Mouse (Mus musculus): ENCODE measurements around the gene Rnasel. TPM values are rescaled to one million over a fixed set of nuclear protein-coding genes. Genes with fewer than 3 reads are reported as not detected.

Rnasel gene
- polyA plus RNA-seq, 1 experiment, result 1.7 TPM

GRCm38 (mm10) chr1:153721565-153722310 is 27.5 kb upstream of the Rnasel start:
- Histone ChIP-seq H3K27me3 (ENCODE audit: control insufficient read depth, insufficient read depth, low read length) (no peaks in the 10 kb centered on the region), H3K36me3 (ENCODE audit: control insufficient read depth, insufficient read depth, low read length) (no peaks in the 10 kb centered on the region), H3K4me1 (ENCODE audit: control insufficient read depth, insufficient read depth, low read length) (peaks cover 6% of the 10 kb centered on the region; the same call in 1 of the 2 replicates), H3K27ac (ENCODE audit: control insufficient read depth, insufficient read depth, low read depth, low read length) (no peak overlapping the region), H3K4me3 (ENCODE audit: control insufficient read depth, low read depth, low read length) (no peak overlapping the region)
- no peak for TF ChIP-seq POLR2A (IDR thresholded peaks at IDR 0.05; ENCODE audit: control insufficient read depth, low read depth, low read length)
- no peak for TF ChIP-seq CTCF (IDR thresholded peaks at IDR 0.05; ENCODE audit: control insufficient read depth, insufficient read depth, insufficient replicate concordance, low read depth, low read length)

GRCm38 (mm10) chr1:153723426-153723825 is 25.8 kb upstream of the Rnasel start:
- Histone ChIP-seq H3K36me3 (ENCODE audit: control insufficient read depth, insufficient read depth, low read length) (no peaks in the 10 kb centered on the region), H3K4me3 (ENCODE audit: control insufficient read depth, low read depth, low read length) (peak overlapping the region; percentile 63), H3K27ac (ENCODE audit: control insufficient read depth, insufficient read depth, low read depth, low read length) (no peak overlapping the region), H3K4me1 (ENCODE audit: control insufficient read depth, insufficient read depth, low read length) (peaks cover 6% of the 10 kb centered on the region; the same call in 1 of the 2 replicates), H3K27me3 (ENCODE audit: control insufficient read depth, insufficient read depth, low read length) (no peaks in the 10 kb centered on the region)
- no peak; the same call in 1 of the 2 replicates for TF ChIP-seq POLR2A (IDR thresholded peaks at IDR 0.05; ENCODE audit: control insufficient read depth, low read depth, low read length)

GRCm38 (mm10) chr1:153726636-153727035 is 22.6 kb upstream of the Rnasel start:
- Histone ChIP-seq H3K36me3 (ENCODE audit: control insufficient read depth, insufficient read depth, low read length) (no peaks in the 10 kb centered on the region), H3K4me1 (ENCODE audit: control insufficient read depth, insufficient read depth, low read length) (peaks cover 6% of the 10 kb centered on the region; the same call in 1 of the 2 replicates), H3K27ac (ENCODE audit: control insufficient read depth, insufficient read depth, low read depth, low read length) (no peak overlapping the region), H3K4me3 (ENCODE audit: control insufficient read depth, low read depth, low read length) (no peak overlapping the region), H3K27me3 (ENCODE audit: control insufficient read depth, insufficient read depth, low read length) (no peaks in the 10 kb centered on the region)
- no peak for TF ChIP-seq POLR2A (IDR thresholded peaks at IDR 0.05; ENCODE audit: control insufficient read depth, low read depth, low read length)
- no peak for TF ChIP-seq CTCF (IDR thresholded peaks at IDR 0.05; ENCODE audit: control insufficient read depth, insufficient read depth, insufficient replicate concordance, low read depth, low read length)

- Histone ChIP-seq H3K4me1 (ENCODE audit: control insufficient read depth, insufficient read depth, low read length) (no peaks in the 10 kb centered on the region; the same call in 1 of the 2 replicates), H3K4me3 (ENCODE audit: control insufficient read depth, low read depth, low read length) (no peak overlapping the region), H3K27me3 (ENCODE audit: control insufficient read depth, insufficient read depth, low read length) (no peaks in the 10 kb centered on the region), H3K27ac (ENCODE audit: control insufficient read depth, insufficient read depth, low read depth, low read length) (no peak overlapping the region), H3K36me3 (ENCODE audit: control insufficient read depth, insufficient read depth, low read length) (no peaks in the 10 kb centered on the region)
- TF ChIP-seq POLR2A (IDR thresholded peaks at IDR 0.05; ENCODE audit: control insufficient read depth, low read depth, low read length), result no peak
- TF ChIP-seq CTCF (IDR thresholded peaks at IDR 0.05; ENCODE audit: control insufficient read depth, insufficient read depth, insufficient replicate concordance, low read depth, low read length), result no peak
These were observed 19.4 kb upstream of the Rnasel start for GRCm38 (mm10) chr1:153729806-153730205.

- H3K4me3 ChIP-seq (ENCODE audit: control insufficient read depth, low read depth, low read length), result no peak overlapping the region
- no peaks in the 10 kb centered on the region for H3K27me3 ChIP-seq (ENCODE audit: control insufficient read depth, insufficient read depth, low read length)
- H3K4me1 ChIP-seq (ENCODE audit: control insufficient read depth, insufficient read depth, low read length), result no peaks in the 10 kb centered on the region; the same call in 1 of the 2 replicates
- TF ChIP-seq POLR2A (IDR thresholded peaks at IDR 0.05; ENCODE audit: control insufficient read depth, low read depth, low read length), result no peak
- TF ChIP-seq CTCF (IDR thresholded peaks at IDR 0.05; ENCODE audit: control insufficient read depth, insufficient read depth, insufficient replicate concordance, low read depth, low read length), result no peak
- no peaks in the 10 kb centered on the region for H3K36me3 ChIP-seq (ENCODE audit: control insufficient read depth, insufficient read depth, low read length)
- H3K27ac ChIP-seq (ENCODE audit: control insufficient read depth, insufficient read depth, low read depth, low read length), result no peak overlapping the region
These were observed 18.6 kb upstream of the Rnasel start for GRCm38 (mm10) chr1:153730671-153731070.

- peaks cover 4% of the 10 kb centered on the region for H3K4me1 ChIP-seq (ENCODE audit: control insufficient read depth, insufficient read depth, low read length)
- H3K27ac ChIP-seq (ENCODE audit: control insufficient read depth, insufficient read depth, low read depth, low read length), result no peak overlapping the region
- TF ChIP-seq CTCF (IDR thresholded peaks at IDR 0.05; ENCODE audit: control insufficient read depth, insufficient read depth, insufficient replicate concordance, low read depth, low read length) (no peak), POLR2A (IDR thresholded peaks at IDR 0.05; ENCODE audit: control insufficient read depth, low read depth, low read length) (no peak)
- H3K4me3 ChIP-seq (ENCODE audit: control insufficient read depth, low read depth, low read length), result no peak overlapping the region
- no peaks in the 10 kb centered on the region for H3K36me3 ChIP-seq (ENCODE audit: control insufficient read depth, insufficient read depth, low read length)
- H3K27me3 ChIP-seq (ENCODE audit: control insufficient read depth, insufficient read depth, low read length), result no peaks in the 10 kb centered on the region
These were observed 16.0 kb upstream of the Rnasel start for GRCm38 (mm10) chr1:153733181-153733580.

- Histone ChIP-seq H3K27me3 (ENCODE audit: control insufficient read depth, insufficient read depth, low read length) (no peaks in the 10 kb centered on the region), H3K27ac (ENCODE audit: control insufficient read depth, insufficient read depth, low read depth, low read length) (no peak overlapping the region), H3K4me3 (ENCODE audit: control insufficient read depth, low read depth, low read length) (no peak overlapping the region), H3K36me3 (ENCODE audit: control insufficient read depth, insufficient read depth, low read length) (no peaks in the 10 kb centered on the region), H3K4me1 (ENCODE audit: control insufficient read depth, insufficient read depth, low read length) (peaks cover 5% of the 10 kb centered on the region)
- no peak for TF ChIP-seq CTCF (IDR thresholded peaks at IDR 0.05; ENCODE audit: control insufficient read depth, insufficient read depth, insufficient replicate concordance, low read depth, low read length)
- no peak for TF ChIP-seq POLR2A (IDR thresholded peaks at IDR 0.05; ENCODE audit: control insufficient read depth, low read depth, low read length)
These were observed 14.4 kb upstream of the Rnasel start for GRCm38 (mm10) chr1:153734866-153735265.

Data from testis, adult 2 months (tissue).